Mouse (Mus musculus) C2C12 (cell line): ENCODE data around the gene Hap1. TPM values are rescaled to one million over a fixed set of nuclear protein-coding genes. Genes with fewer than 3 reads are reported as not detected.

ENCODE experiments used
- H3K27me3 ChIP-seq: one replicate; pipeline ENCODE4 v1.6.1; 2011; ENCODE audit not compliant: control insufficient read depth, insufficient read depth, insufficient read length
- H3K36me3 ChIP-seq: one replicate; pipeline ENCODE4 v1.6.1; 2011; ENCODE audit not compliant: control insufficient read depth, insufficient read depth
- H3K4me3 ChIP-seq: one replicate; pipeline ENCODE4 v1.5.1; 2011; ENCODE audit warnings: mild to moderate bottlenecking, control low read depth; ENCODE audit not compliant: poor library complexity, insufficient read depth, severe bottlenecking
- H3K79me2 ChIP-seq: one replicate; pipeline ENCODE4 v1.6.1; 2011; ENCODE audit not compliant: control insufficient read depth, insufficient read depth
- H3K79me3 ChIP-seq: one replicate; pipeline ENCODE4 v1.6.1; 2011; ENCODE audit warnings: low read depth, control low read depth
- H3ac ChIP-seq: one replicate; pipeline ENCODE3; 2011; ENCODE audit warnings: low read depth; ENCODE audit not compliant: control insufficient read depth, insufficient read length
- CEBPB ChIP-seq: IDR thresholded peaks from one replicate; pipeline ENCODE4 v1.6.1; 2011; ENCODE audit warnings: low read depth, mild to moderate bottlenecking, control low read depth, moderate library complexity
- CTCF ChIP-seq: IDR thresholded peaks from one replicate; pipeline ENCODE4 v1.5.1; 2011; ENCODE audit not compliant: control insufficient read depth, insufficient read depth, insufficient read length
- FOSL1 ChIP-seq: IDR thresholded peaks from one replicate; pipeline ENCODE4 v1.8.0; 2011; ENCODE audit warnings: mild to moderate bottlenecking, low read length; ENCODE audit not compliant: poor library complexity, insufficient read depth, severe bottlenecking
- MAX ChIP-seq: IDR thresholded peaks from one replicate; pipeline ENCODE4 v1.6.1; 2011; ENCODE audit warnings: mild to moderate bottlenecking, control low read depth
- MYOD1 ChIP-seq: IDR thresholded peaks from one replicate; pipeline ENCODE4 v1.6.1; 2011; ENCODE audit warnings: low read depth; ENCODE audit not compliant: control insufficient read depth, insufficient read length
- MYOG ChIP-seq: IDR thresholded peaks from one replicate; pipeline ENCODE4 v1.6.1; 2011; ENCODE audit not compliant: control insufficient read depth, insufficient read length; ENCODE audit errors: extremely low read depth
- USF1 ChIP-seq: IDR thresholded peaks from one replicate; pipeline ENCODE4 v1.6.1; 2011; ENCODE audit warnings: low read depth, mild to moderate bottlenecking, control low read depth, moderate library complexity
- polyA plus RNA-seq: library from polyadenylated mRNA; unstranded; fragments of >200 nt; fragmentation: generic; extraction: Trizol; gene quantifications from one replicate; pipeline ENCODE4 v1.2.1, GENCODE M21; 2012; ENCODE audit warnings: missing spikeins

Gene Hap1
- polyA plus RNA-seq, 1 experiment = 1.9 TPM

GRCm38 (mm10) chr11:100319492-100320171 is 36.3 kb downstream of the Hap1 start, which contains the start of gene Eif1:
TSS of gene Eif1 (plus strand) at chr11:100319885.
- H3K27me3 ChIP-seq = no peaks in the 10 kb centered on the region
- H3K4me3 ChIP-seq = peak within 1 kb of the TSS; percentile 74
- peaks cover 25% of the 10 kb centered on the region for H3K79me2 ChIP-seq
- peak within 1 kb of the TSS; percentile 96 for H3ac ChIP-seq
- TF ChIP-seq MAX (no peak), FOSL1 (no peak), MYOD1 (no peak), CEBPB (no peak), CTCF (no peak)
- peaks cover 16% of the 10 kb centered on the region for H3K79me3 ChIP-seq
- H3K36me3 ChIP-seq = peaks cover 22% of the 10 kb centered on the region

DNA sequence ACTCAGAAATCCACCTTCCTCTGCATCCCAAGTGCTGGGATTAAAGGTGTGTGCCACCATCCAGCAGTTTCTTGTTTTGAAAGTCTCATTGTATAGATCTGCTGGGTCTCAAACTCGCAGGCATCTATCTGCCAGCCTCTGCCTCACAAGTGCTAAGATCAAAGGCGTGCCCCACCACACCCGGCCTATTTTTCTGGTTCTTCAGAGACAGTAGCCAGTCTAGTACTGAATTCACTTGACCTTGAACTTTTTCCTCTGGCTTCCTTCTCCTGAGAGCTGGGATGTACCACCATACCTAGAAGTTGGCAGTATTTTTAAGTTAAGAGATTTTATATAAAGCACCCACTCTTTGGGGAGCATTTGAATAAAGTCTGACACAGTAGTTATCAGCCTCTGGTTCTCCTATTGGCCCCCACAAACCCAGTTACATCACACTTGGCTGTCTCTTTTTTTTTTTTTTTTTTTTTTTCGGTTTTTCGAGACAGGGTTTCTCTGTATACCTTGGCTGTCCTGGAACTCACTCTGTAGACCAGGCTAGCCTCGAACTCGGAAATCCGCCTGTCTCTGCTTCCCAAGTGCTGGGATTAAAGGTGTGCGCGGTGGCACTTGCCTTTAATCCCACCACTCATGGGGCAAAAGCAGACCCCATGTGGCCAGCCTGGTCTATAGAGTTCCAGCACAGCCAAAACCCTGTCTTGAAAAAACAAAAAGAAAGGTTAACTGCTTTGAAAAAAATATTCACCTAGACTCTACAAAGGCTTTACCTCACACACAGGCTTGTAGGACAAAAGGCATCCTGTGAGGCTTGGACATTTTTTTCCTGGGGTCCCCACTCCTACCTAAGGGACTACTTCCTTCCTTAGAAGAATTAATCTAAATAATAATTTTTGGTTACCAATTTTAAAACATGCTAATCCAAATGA is 37.1 kb downstream of the Hap1 start:
- no peaks in the 10 kb centered on the region for H3K27me3 ChIP-seq
- peaks cover 16% of the 10 kb centered on the region for H3K79me3 ChIP-seq
- H3ac ChIP-seq = no peak overlapping the region
- H3K36me3 ChIP-seq = peaks cover 22% of the 10 kb centered on the region
- no peak for TF ChIP-seq FOSL1
- peaks cover 25% of the 10 kb centered on the region for H3K79me2 ChIP-seq
- H3K4me3 ChIP-seq = peak overlapping the region; percentile 74

DNA sequence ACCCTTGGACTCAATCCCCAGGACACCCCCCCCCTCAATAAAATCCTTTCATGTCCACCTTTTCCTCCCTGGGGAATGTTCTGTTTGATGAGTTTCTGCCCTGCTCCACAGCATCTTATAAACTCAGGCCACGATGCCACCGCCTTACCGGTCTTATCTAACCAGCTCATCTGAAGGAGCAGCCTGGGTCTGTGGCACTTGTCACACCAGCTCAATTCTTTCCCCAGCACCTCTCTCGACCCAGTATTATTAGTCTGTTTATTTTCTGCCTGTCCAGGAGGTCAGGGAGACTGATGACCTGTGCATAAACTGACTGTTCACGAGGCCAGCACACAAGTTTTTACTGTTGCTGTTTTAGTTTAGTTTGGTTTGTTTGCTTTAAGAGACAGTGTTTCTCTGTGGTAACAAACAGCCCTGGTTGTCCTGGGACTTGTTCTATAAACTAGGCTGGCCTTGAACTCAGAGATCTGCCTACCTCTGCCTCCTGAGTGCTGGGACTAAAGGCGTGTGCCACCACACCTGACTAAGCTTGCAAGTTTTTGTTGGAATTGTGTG is 38.0 kb downstream of the Hap1 start:
- peaks cover 25% of the 10 kb centered on the region for H3K79me2 ChIP-seq
- H3ac ChIP-seq = no peak overlapping the region
- H3K36me3 ChIP-seq = peaks cover 22% of the 10 kb centered on the region
- H3K27me3 ChIP-seq = no peaks in the 10 kb centered on the region
- H3K79me3 ChIP-seq = peaks cover 16% of the 10 kb centered on the region
- no peak for TF ChIP-seq MYOG
- TF ChIP-seq USF1 = no peak
- TF ChIP-seq CEBPB = no peak
- no peak for TF ChIP-seq MYOD1
- no peak for TF ChIP-seq FOSL1
- no peak for TF ChIP-seq MAX
- TF ChIP-seq CTCF = no peak
- H3K4me3 ChIP-seq = no peak overlapping the region

DNA sequence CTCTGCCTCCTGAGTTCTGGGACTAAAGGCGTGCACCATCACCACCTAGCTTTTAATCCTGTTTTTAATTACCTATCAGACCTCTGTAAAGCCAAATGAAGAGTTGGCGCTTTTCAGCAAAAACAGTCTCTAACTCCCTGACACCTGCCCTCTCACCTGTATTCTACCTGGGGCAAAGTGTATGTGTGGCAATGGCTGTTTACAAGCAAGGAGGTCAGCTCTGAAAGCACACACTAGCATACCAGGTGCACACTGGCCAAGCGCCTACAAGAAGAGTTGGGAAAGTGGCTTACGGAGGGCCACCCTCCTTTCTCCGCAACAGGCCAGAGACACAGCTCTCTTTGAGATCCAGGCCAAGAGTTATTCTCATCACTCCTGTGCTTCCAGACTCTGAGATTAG is 40.5 kb downstream of the Hap1 start:
- H3K27me3 ChIP-seq = no peaks in the 10 kb centered on the region
- H3K79me2 ChIP-seq = peaks cover 5% of the 10 kb centered on the region
- H3K36me3 ChIP-seq = peaks cover under 1% of the 10 kb centered on the region
- H3ac ChIP-seq = no peak overlapping the region
- no peak overlapping the region for H3K4me3 ChIP-seq
- no peak for TF ChIP-seq FOSL1
- peaks cover 1% of the 10 kb centered on the region for H3K79me3 ChIP-seq

DNA sequence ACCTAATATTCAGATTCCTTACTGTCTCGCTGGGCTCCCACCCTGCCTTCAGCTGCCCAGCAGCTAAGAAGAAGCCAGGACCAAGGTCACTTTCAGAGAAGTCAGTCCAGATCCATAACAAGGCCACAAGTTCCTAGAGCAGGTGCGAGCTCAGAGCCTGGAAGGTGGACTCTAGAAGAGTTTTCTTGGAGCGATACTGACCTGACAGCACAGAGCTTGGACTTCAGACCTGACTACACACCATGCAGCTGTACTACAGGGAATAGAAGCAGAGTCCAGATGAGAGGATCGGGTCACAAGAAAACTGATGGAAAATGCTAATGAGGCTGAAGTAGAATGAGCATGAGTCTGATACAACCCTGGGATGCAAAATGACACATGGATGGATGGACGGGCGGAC is 42.5 kb downstream of the Hap1 start:
- TF ChIP-seq FOSL1 = no peak
- TF ChIP-seq MYOD1 = no peak
- TF ChIP-seq MYOG = no peak
- no peak for TF ChIP-seq CTCF
- no peak for TF ChIP-seq USF1
- TF ChIP-seq MAX = no peak
- TF ChIP-seq CEBPB = no peak
- Histone ChIP-seq H3K36me3 (no peaks in the 10 kb centered on the region), H3K27me3 (no peaks in the 10 kb centered on the region), H3K79me2 (no peaks in the 10 kb centered on the region), H3K79me3 (no peaks in the 10 kb centered on the region), H3ac (no peak overlapping the region), H3K4me3 (no peak overlapping the region)
